Mouse (Mus musculus) midbrain, embryonic 11.5 days (tissue): ENCODE measurements around the gene Slc25a33. TPM values are rescaled to one million over a fixed set of nuclear protein-coding genes. Genes with fewer than 3 reads are reported as not detected.
"Not testable (repeated sequence)": the region's sequence is repeated elsewhere in the genome, so short reads cannot be mapped to it uniquely, and the experiment has no call there.

Experiments
- ATAC-seq: fragments of 200-750 bp; cut with Nextera tagmentation; 2 replicates; pipeline ENCODE4 v1.8.0; 2017; ENCODE audit warnings: moderate TSS enrichment, moderate library complexity; ENCODE audit not compliant: low FRiP score
- DNase-seq: peaks from one replicate; pipeline ENCODE4 v3.0.0; 2015; ENCODE audit warnings: low spot score; ENCODE audit errors: missing footprints
- H3K27ac ChIP-seq: fragments of 300-500 bp; sonication (generic); 2 replicates; pipeline ENCODE4 v1.5.1; 2014; ENCODE audit warnings: low read depth, low read length
- H3K27me3 ChIP-seq: fragments of 300-500 bp; sonication (generic); 2 replicates; pipeline ENCODE4 v1.6.1; 2014; ENCODE audit warnings: mild to moderate bottlenecking, low read length, moderate library complexity, mixed read lengths; ENCODE audit not compliant: control insufficient read depth, insufficient read depth
- H3K36me3 ChIP-seq: fragments of 300-500 bp; sonication (generic); 2 replicates; pipeline ENCODE4 v1.6.1; 2014; ENCODE audit warnings: mild to moderate bottlenecking, low read length, moderate library complexity, mixed read lengths; ENCODE audit not compliant: control insufficient read depth, insufficient read depth
- H3K4me1 ChIP-seq: fragments of 300-500 bp; sonication (generic); 2 replicates; pipeline ENCODE4 v1.6.1; 2014; ENCODE audit warnings: low read length; ENCODE audit not compliant: control insufficient read depth, insufficient read depth
- H3K4me2 ChIP-seq: fragments of 300-500 bp; sonication (generic); 2 replicates; pipeline ENCODE4 v1.6.1; 2014; ENCODE audit warnings: mild to moderate bottlenecking, moderate library complexity
- H3K4me3 ChIP-seq: fragments of 300-500 bp; sonication (generic); 2 replicates; pipeline ENCODE4 v1.5.1; 2014; ENCODE audit warnings: low read depth, low read length
- H3K9ac ChIP-seq: fragments of 300-500 bp; sonication (generic); 2 replicates; pipeline ENCODE4 v1.6.1; 2014; ENCODE audit warnings: low read length
- H3K9me3 ChIP-seq: fragments of 300-500 bp; sonication (generic); 2 replicates; pipeline ENCODE4 v1.6.1; 2016; ENCODE audit warnings: low read length; ENCODE audit not compliant: control insufficient read depth
- WGBS: fragments of 180-500 bp; shearing (Covaris S2); extraction: QIAGEN DNeasy Blood & Tissue Kit; methylation state at CpG from one replicate; pipeline ENCODE4 v1.1.7; 2014; 5-methylcytosine and 5-hydroxymethylcytosine counted together
- polyA plus RNA-seq: library from polyadenylated mRNA; unstranded; fragments of >200 nt; fragmentation: Nextera tagmentation; extraction: Ambion mirVana; gene quantifications from 2 replicates; pipeline ENCODE4 v1.2.1, GENCODE M21; 2014

Slc25a33 gene
- polyA plus RNA-seq, 1 experiment from 2014 or later, result 21.4 TPM

- Histone ChIP-seq H3K27ac (no peak overlapping the region), H3K9ac (no peak overlapping the region), H3K4me3 (no peak overlapping the region), H3K4me2 (no peak overlapping the region), H3K4me1 (peaks cover 6% of the 10 kb centered on the region; the same call in 1 of the 2 replicates), H3K9me3 (no peaks in the 10 kb centered on the region), H3K27me3 (peaks cover 2% of the 10 kb centered on the region; the same call in 1 of the 2 replicates), H3K36me3 (no peaks in the 10 kb centered on the region)
- DNase-seq, result no peak
- no peak for ATAC-seq
- WGBS, result 35% methylated on average over 8 of the region's 8 CpGs
These were observed 1.8 kb upstream of the Slc25a33 start for GRCm38 (mm10) chr4:149775760-149776362.

- no peak overlapping the region for H3K4me2 ChIP-seq
- DNase-seq, result no peak
- no peak overlapping the region for H3K9ac ChIP-seq
- no peaks in the 10 kb centered on the region for H3K36me3 ChIP-seq
- peaks cover 2% of the 10 kb centered on the region; the same call in 1 of the 2 replicates for H3K27me3 ChIP-seq
- H3K9me3 ChIP-seq, result no peaks in the 10 kb centered on the region
- no peak for ATAC-seq
- H3K27ac ChIP-seq, result no peak overlapping the region
- 82% methylated on average over 7 of the region's 7 CpGs for WGBS
- H3K4me3 ChIP-seq, result no peak overlapping the region
- H3K4me1 ChIP-seq, result peaks cover 6% of the 10 kb centered on the region; the same call in 1 of the 2 replicates
These were observed 1.3 kb upstream of the Slc25a33 start for GRCm38 (mm10) chr4:149775330-149775729.

- no peaks in the 10 kb centered on the region for H3K9me3 ChIP-seq
- peak overlapping the region; percentile 35; the same call in 1 of the 2 replicates for H3K27ac ChIP-seq
- H3K4me1 ChIP-seq, result peaks cover 6% of the 10 kb centered on the region; the same call in 1 of the 2 replicates
- peak overlapping the region; percentile 69 for H3K4me3 ChIP-seq
- peak overlapping the region; percentile 86 for H3K9ac ChIP-seq
- under 1% methylated on average over 64 of the region's 65 CpGs for WGBS
- DNase-seq, result peak; percentile 97
- H3K4me2 ChIP-seq, result peak overlapping the region; percentile 76
- H3K27me3 ChIP-seq, result peaks cover 2% of the 10 kb centered on the region; the same call in 1 of the 2 replicates
- no peaks in the 10 kb centered on the region for H3K36me3 ChIP-seq
- peak; percentile 79 for ATAC-seq
These were observed 526 bp downstream of the Slc25a33 start for GRCm38 (mm10) chr4:149773408-149774093.

- no peaks in the 10 kb centered on the region; the same call in 1 of the 2 replicates for H3K27me3 ChIP-seq
- H3K27ac ChIP-seq, result no peak overlapping the region
- no peaks in the 10 kb centered on the region for H3K9me3 ChIP-seq
- H3K4me1 ChIP-seq, result peaks cover 6% of the 10 kb centered on the region; the same call in 1 of the 2 replicates
- no peak overlapping the region for H3K9ac ChIP-seq
- H3K4me3 ChIP-seq, result no peak overlapping the region
- no peak overlapping the region for H3K4me2 ChIP-seq
- no peaks in the 10 kb centered on the region for H3K36me3 ChIP-seq
- 16% methylated on average over 2 of the region's 2 CpGs for WGBS
- DNase-seq (no peak), ATAC-seq (no peak)
These were observed 1.7 kb downstream of the Slc25a33 start for GRCm38 (mm10) chr4:149772394-149772793.

GRCm38 (mm10) chr4:149765201-149765600 is 8.9 kb downstream of the Slc25a33 start:
- no peaks in the 10 kb centered on the region for H3K36me3 ChIP-seq
- no peak overlapping the region for H3K27ac ChIP-seq
- H3K4me3 ChIP-seq, result no peak overlapping the region
- no peak overlapping the region for H3K9ac ChIP-seq
- H3K4me2 ChIP-seq, result no peak overlapping the region
- WGBS, result 95% methylated on average over 5 of the region's 5 CpGs
- no peaks in the 10 kb centered on the region for H3K4me1 ChIP-seq
- DNase-seq (no peak), ATAC-seq (no peak)
- H3K9me3 ChIP-seq, result no peaks in the 10 kb centered on the region
- no peaks in the 10 kb centered on the region for H3K27me3 ChIP-seq

- Histone ChIP-seq H3K4me1 (no peaks in the 10 kb centered on the region), H3K36me3 (no peaks in the 10 kb centered on the region), H3K9ac (no peak overlapping the region), H3K9me3 (no peaks in the 10 kb centered on the region), H3K27me3 (no peaks in the 10 kb centered on the region), H3K4me2 (no peak overlapping the region), H3K27ac (no peak overlapping the region), H3K4me3 (no peak overlapping the region)
- no peak for DNase-seq
- no peak for ATAC-seq
- WGBS, result 89% methylated on average over 2 of the region's 2 CpGs
These were observed 10.7 kb downstream of the Slc25a33 start for GRCm38 (mm10) chr4:149763335-149763734.

- Histone ChIP-seq H3K27ac (no peak overlapping the region), H3K9ac (no peak overlapping the region), H3K4me3 (no peak overlapping the region), H3K4me1 (no peaks in the 10 kb centered on the region), H3K4me2 (no peak overlapping the region), H3K9me3 (no peaks in the 10 kb centered on the region), H3K36me3 (no peaks in the 10 kb centered on the region), H3K27me3 (no peaks in the 10 kb centered on the region)
- DNase-seq, result no peak
- ATAC-seq, result no peak
- WGBS, result 78% methylated on average over 5 of the region's 5 CpGs
These were observed 14.6 kb downstream of the Slc25a33 start for GRCm38 (mm10) chr4:149759517-149759916.

- Histone ChIP-seq H3K27me3 (no peaks in the 10 kb centered on the region), H3K9ac (no peak overlapping the region), H3K27ac (no peak overlapping the region), H3K4me1 (no peaks in the 10 kb centered on the region), H3K36me3 (no peaks in the 10 kb centered on the region), H3K9me3 (no peaks in the 10 kb centered on the region), H3K4me2 (no peak overlapping the region), H3K4me3 (no peak overlapping the region)
- no peak for ATAC-seq
- peak; percentile 12 for DNase-seq
- WGBS, result 89% methylated on average over 6 of the region's 6 CpGs
These were observed 15.7 kb downstream of the Slc25a33 start for GRCm38 (mm10) chr4:149758423-149758822.

GRCm38 (mm10) chr4:149756546-149756945 is 17.5 kb downstream of the Slc25a33 start:
- H3K9me3 ChIP-seq, result not testable (repeated sequence)

More at GRCm38 (mm10) chr4:149756546-149756945, 17.5 kb downstream of the Slc25a33 start:
- H3K27ac ChIP-seq, H3K27me3 ChIP-seq, H3K4me3 ChIP-seq, H3K4me1 ChIP-seq, H3K4me2 ChIP-seq, ATAC-seq, H3K9ac ChIP-seq, DNase-seq, H3K36me3 ChIP-seq: not testable (repeated sequence)
- 86% methylated on average over 7 of the region's 7 CpGs for WGBS
